Mouse (Mus musculus) central nervous system, embryonic 14 days (tissue): Measurements from ENCODE around the gene Capn5. TPM values are rescaled to one million over a fixed set of nuclear protein-coding genes. Genes with fewer than 3 reads are reported as not detected.

Experiments used
- polyA plus RNA-seq: library from polyadenylated mRNA; depleted of rRNA; stranded (reverse); fragments of >200 nt; gene quantifications from 2 replicates; pipeline ENCODE4 v1.2.3, GENCODE M21; 2012; rRNA removed

Capn5 gene
- 18.2 and 19.0 TPM in 2 replicates for polyA plus RNA-seq

DNA sequence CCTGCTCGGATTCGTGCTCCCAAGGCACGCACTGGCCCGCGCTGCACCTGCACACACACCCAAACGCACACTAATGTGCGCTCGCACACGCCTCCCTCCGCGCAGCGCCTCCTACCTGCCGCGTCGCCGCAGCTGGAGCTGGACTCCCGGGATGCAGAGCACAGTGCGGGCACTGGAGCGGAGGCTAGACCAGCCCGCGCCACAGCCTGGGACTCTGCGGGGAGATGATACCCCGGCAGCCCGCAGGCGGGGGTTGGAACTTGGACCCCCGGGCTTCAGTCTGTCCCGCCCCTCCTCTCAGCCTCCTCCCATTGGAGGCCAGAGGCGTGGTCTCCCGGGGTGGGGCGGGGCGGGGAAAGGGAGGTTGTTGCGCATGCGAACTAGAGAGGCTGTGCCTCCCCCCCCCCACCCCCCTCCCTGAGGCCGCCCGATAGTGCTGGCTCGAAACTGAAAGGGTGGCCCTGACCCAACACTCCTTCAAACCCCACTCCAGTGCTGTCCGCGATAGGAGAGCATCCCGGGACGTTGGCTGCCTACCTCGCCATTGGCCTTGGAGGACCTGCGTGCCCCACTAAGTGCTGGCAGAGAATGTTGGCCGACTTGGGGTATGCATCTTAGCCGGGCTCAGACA lies at the start of gene Capn5:
Gene Capn5 (minus strand): TSS at position 346 of the 631 bp plus-strand sequence.

GRCm38 (mm10) chr7:98199381-98199780 lies 21.3 kb upstream of the Capn5 start, which contains the start of gene B3gnt6:
Gene B3gnt6, minus strand, starts transcription at chr7:98199481.

DNA sequence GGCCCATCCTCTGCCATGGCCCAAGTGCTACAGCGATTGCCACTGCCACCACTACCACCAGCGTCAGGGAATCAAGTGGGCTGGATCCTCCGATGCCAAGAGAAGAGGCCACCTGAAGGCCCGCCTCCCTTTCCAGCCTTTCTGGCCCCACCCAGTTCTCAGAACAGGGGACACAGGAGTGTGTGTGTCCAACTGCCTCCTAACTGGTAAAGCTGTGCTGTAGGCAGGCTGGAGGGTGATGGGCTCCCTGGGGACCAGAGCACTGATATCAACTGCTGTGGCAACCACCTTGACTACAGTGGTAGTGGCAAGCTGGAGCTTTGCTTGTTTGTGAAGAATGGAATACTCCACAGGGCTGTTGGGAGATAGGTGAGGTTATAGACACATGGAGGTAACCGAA lies 32.7 kb downstream of the Capn5 start, which contains the start of gene Omp:
Gene Omp (minus strand): TSS at position 101 of the 400 bp plus-strand sequence.

DNA sequence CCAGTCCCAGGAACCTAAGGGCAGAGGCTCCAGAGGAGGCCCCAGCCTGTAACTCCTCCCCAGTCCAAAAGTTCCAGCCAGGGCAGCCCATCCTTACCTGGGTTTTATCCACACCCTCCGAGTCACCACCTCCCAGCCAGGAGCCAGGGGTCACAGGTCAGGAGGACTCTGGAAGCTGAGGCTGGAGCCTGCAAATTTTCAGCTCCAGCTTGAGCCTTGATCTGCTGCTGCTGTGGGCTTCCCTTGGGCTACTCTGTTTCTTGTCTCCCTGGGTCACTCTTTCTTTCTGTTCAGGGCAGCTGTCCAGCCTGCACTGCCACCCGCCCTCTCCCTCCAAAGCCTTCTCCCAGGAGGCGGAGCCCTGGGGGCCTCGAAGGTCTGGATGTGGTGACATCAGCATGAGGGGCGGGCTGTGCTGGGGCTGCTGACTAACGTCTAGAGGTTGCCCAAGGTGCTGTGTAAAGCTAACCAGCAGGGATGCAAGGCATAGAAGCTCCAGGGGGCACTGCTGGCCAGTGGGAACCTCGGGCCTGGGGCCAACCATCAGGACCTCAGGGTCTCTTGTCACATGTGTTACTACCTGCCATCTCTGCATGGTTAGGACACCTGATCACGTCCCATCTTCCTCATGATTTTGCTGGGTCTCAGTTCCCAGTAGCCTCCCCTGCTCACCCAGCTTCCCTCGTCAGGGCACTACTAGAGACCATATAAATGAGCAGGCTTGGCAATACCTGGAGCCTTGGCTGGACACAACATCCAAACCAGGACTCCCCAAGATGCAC lies 58.7 kb downstream of the Capn5 start, which contains the start of gene Myo7a:
Gene Myo7a (minus strand): TSS at position 346 of the 782 bp plus-strand sequence.

Other genes starting within 250 kb of the Capn5 start
- 25.6 and 26.6 TPM in 2 replicates for gene Myo7a, start 58.8 kb downstream of the Capn5 start, polyA plus RNA-seq
- 0.28 and 0.51 TPM in 2 replicates for gene Omp, start 32.8 kb downstream of the Capn5 start, polyA plus RNA-seq
- 0.26 and 0.30 TPM in 2 replicates for gene B3gnt6, start 21.2 kb upstream of the Capn5 start, polyA plus RNA-seq
- 9.1 and 12.5 TPM in 2 replicates for gene Acer3, start 142.9 kb upstream of the Capn5 start, polyA plus RNA-seq
- gene Tsku, start 183.1 kb upstream of the Capn5 start, polyA plus RNA-seq = 13.2 and 16.7 TPM in 2 replicates